Mouse (Mus musculus) heart, embryonic 12.5 days (tissue): ENCODE data around the gene Fus. TPM values are rescaled to one million over a fixed set of nuclear protein-coding genes. Genes with fewer than 3 reads are reported as not detected.
"Not testable (repeated sequence)": the region's sequence is repeated elsewhere in the genome, so short reads cannot be mapped to it uniquely, and the experiment has no call there.

Experiments
- ATAC-seq: fragments of 200-750 bp; cut with Nextera tagmentation; 2 replicates; pipeline ENCODE4 v1.8.0; 2017; ENCODE audit warnings: moderate TSS enrichment, moderate library complexity; ENCODE audit not compliant: insufficient number of reproducible peaks, low FRiP score
- H3K27ac ChIP-seq: fragments of 300-500 bp; sonication (generic); 2 replicates; pipeline ENCODE4 v1.5.1; 2016; ENCODE audit warnings: mild to moderate bottlenecking, moderate library complexity; ENCODE audit not compliant: poor library complexity, severe bottlenecking
- H3K27me3 ChIP-seq: fragments of 300-500 bp; sonication (generic); replicated peaks from 2 replicates; pipeline ENCODE4 v1.6.1; 2016; ENCODE audit warnings: mild to moderate bottlenecking, moderate library complexity
- H3K36me3 ChIP-seq: fragments of 300-500 bp; sonication (generic); 2 replicates; pipeline ENCODE4 v1.6.1; 2016; ENCODE audit warnings: mild to moderate bottlenecking, moderate library complexity
- H3K4me1 ChIP-seq: fragments of 300-500 bp; sonication (generic); replicated peaks from 2 replicates; pipeline ENCODE4 v1.6.1; 2016; ENCODE audit warnings: mild to moderate bottlenecking
- H3K4me2 ChIP-seq: fragments of 300-500 bp; sonication (generic); 2 replicates; pipeline ENCODE4 v1.6.1; 2016; ENCODE audit warnings: mild to moderate bottlenecking, moderate library complexity
- H3K4me3 ChIP-seq: fragments of 300-500 bp; sonication (generic); 2 replicates; pipeline ENCODE4 v1.5.1; 2016; ENCODE audit warnings: mild to moderate bottlenecking
- H3K9ac ChIP-seq: fragments of 300-500 bp; sonication (generic); 2 replicates; pipeline ENCODE4 v1.6.1; 2016; ENCODE audit warnings: mild to moderate bottlenecking, moderate library complexity
- H3K9me3 ChIP-seq: fragments of 300-500 bp; sonication (generic); replicated peaks from 2 replicates; pipeline ENCODE4 v1.6.1; 2016; ENCODE audit warnings: mild to moderate bottlenecking, moderate library complexity
- WGBS: fragments of 180-500 bp; shearing (Covaris S2); methylation state at CpG from one replicate; pipeline ENCODE4 v1.1.7; 2016; 5-methylcytosine and 5-hydroxymethylcytosine counted together
- polyA plus RNA-seq: library from polyadenylated mRNA; unstranded; fragments of >200 nt; fragmentation: Nextera tagmentation; extraction: Ambion mirVana; gene quantifications from 2 replicates; pipeline ENCODE4 v1.2.1, GENCODE M21; 2016

Gene Fus
- polyA plus RNA-seq, 1 experiment from 2014 or later: 335 TPM

DNA sequence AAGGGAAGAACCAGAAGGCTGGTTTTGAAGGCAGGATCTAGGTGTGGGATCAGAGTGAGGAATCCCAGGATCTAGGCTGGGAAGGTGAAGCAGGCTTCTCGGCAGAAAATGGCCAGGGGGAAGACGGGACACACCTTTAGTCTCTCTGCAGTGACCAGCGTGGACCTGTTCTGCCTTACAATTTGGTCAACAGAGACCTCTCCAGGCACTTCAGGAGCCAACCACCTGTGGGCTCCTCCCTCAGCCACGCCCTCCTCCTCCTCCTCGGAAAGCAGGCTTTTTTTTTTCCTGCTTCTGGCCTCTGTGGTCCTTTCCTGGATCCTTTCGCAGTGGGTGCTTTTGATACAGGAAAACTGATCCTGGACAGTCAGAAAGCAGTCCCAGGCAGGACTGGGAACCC, 37.3 kb upstream of the Fus start, which contains the start of gene Prss8:
Gene Prss8, minus strand, starts transcription at position 182 of the 400 bp plus-strand sequence.
- peaks cover 23% of the 10 kb centered on the region for H3K27me3 ChIP-seq
- no peak within 1 kb of the TSS for H3K27ac ChIP-seq
- H3K4me1 ChIP-seq: peaks cover 33% of the 10 kb centered on the region
- no peak for ATAC-seq
- H3K9ac ChIP-seq: peak within 1 kb of the TSS; percentile 22
- peak within 1 kb of the TSS; percentile 58 for H3K4me2 ChIP-seq
- WGBS: 11% methylated on average over 6 of the region's 6 CpGs
- H3K4me3 ChIP-seq: peak within 1 kb of the TSS; percentile 29
- no peaks in the 10 kb centered on the region for H3K9me3 ChIP-seq
- H3K36me3 ChIP-seq: peaks cover 11% of the 10 kb centered on the region

DNA sequence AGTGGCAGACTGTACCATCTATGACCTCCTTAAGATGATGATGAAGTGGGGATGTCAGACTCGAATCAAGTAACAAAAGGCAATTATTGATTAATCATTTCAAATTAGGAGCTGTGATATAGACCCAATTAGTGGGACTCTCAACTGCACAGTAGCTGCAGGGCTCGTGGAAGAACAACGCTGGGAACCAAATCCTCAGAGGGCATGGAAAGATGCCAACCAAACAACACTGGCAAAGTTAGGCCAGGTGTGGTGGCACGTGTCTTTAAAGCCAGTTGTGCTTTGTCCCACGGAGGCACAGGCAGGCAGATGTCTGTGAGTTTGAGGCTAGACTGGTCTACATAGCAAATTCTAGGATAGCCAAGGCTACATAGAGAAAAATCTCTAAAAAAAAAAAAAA, 36.6 kb upstream of the Fus start:
- Histone ChIP-seq H3K27ac (no peak overlapping the region), H3K4me2 (no peak overlapping the region), H3K4me3 (no peak overlapping the region), H3K27me3 (peaks cover 23% of the 10 kb centered on the region), H3K9me3 (no peaks in the 10 kb centered on the region), H3K4me1 (peaks cover 34% of the 10 kb centered on the region), H3K36me3 (peaks cover 3% of the 10 kb centered on the region; the same call in 1 of the 2 replicates), H3K9ac (no peak overlapping the region)
- ATAC-seq: no peak
- 82% methylated on average over 5 of the region's 5 CpGs for WGBS

DNA sequence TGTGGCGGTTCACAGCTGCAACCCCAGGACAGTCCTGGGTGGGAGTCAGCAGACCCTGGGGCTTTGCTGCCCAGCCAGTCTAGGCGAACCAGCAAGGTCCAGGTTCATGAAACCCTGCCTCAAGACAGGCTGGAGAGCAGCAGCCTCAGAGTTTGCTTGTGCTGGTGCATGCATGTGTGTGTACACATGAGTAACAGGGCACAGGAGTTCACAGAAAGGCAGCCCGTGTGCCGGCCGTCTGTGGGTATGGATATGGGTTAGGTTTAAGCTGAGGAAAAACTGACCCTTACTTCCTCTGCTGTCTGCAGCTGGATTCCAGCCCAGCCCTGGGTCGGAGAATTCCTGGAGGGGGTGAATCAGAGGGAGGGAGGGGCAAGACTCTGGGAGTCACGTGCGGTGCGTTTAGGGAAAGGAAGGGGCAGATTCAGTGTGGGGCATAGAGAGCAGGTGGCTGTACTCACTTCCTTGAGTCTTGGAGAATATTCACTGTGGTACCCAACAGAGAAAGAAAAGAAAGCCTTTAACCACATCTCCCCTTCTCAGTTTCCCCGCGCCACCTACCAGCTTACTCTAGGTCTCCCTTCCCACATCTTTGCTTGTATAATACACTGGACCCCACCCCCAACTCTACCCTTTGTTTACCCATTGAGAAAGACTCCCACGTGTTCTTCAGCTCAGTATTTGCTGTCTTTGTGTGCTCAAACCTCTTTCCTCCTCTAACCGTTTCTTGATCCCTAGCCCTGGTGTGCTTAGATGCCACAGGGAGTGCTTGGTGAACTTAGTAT, 35.7 kb upstream of the Fus start:
- no peaks in the 10 kb centered on the region for H3K36me3 ChIP-seq
- WGBS: 43% methylated on average over 13 of the region's 13 CpGs
- peak overlapping the region; percentile 55; the same call in 1 of the 2 replicates for H3K9ac ChIP-seq
- H3K4me2 ChIP-seq: peak overlapping the region; percentile 23; the same call in 1 of the 2 replicates
- no peak overlapping the region for H3K27ac ChIP-seq
- H3K4me1 ChIP-seq: peaks cover 40% of the 10 kb centered on the region
- no peaks in the 10 kb centered on the region for H3K9me3 ChIP-seq
- ATAC-seq: no peak
- H3K27me3 ChIP-seq: peaks cover 27% of the 10 kb centered on the region
- H3K4me3 ChIP-seq: no peak overlapping the region

- Histone ChIP-seq H3K9ac (no peak overlapping the region), H3K9me3 (no peaks in the 10 kb centered on the region), H3K27ac (no peak overlapping the region), H3K4me2 (no peak overlapping the region), H3K27me3 (peaks cover 28% of the 10 kb centered on the region), H3K4me3 (no peak overlapping the region), H3K36me3 (no peaks in the 10 kb centered on the region), H3K4me1 (peaks cover 41% of the 10 kb centered on the region)
- 26% methylated on average over 13 of the region's 13 CpGs for WGBS
- ATAC-seq: no peak
Observed at GRCm38 (mm10) chr7:127932273-127933031, 34.8 kb upstream of the Fus start.

- Histone ChIP-seq H3K27me3 (peaks cover 13% of the 10 kb centered on the region), H3K4me1 (peaks cover 37% of the 10 kb centered on the region), H3K4me2 (no peak overlapping the region), H3K9me3 (no peaks in the 10 kb centered on the region), H3K36me3 (no peaks in the 10 kb centered on the region), H3K9ac (no peak overlapping the region), H3K4me3 (no peak overlapping the region), H3K27ac (no peak overlapping the region)
- no peak for ATAC-seq
- WGBS: 84% methylated on average over 5 of the region's 5 CpGs
Observed at GRCm38 (mm10) chr7:127934075-127934474, 33.2 kb upstream of the Fus start.

- peak overlapping the region; percentile 88 for H3K4me3 ChIP-seq
- H3K4me1 ChIP-seq: peaks cover 26% of the 10 kb centered on the region
- peak; percentile 93 for ATAC-seq
- H3K36me3 ChIP-seq: no peaks in the 10 kb centered on the region
- 6% methylated on average over 32 of the region's 32 CpGs for WGBS
- H3K27me3 ChIP-seq: peaks cover 8% of the 10 kb centered on the region; the same call in 1 of the 2 replicates
- H3K9ac ChIP-seq: peak overlapping the region; percentile 86
- peak overlapping the region; percentile 96 for H3K4me2 ChIP-seq
- no peaks in the 10 kb centered on the region for H3K9me3 ChIP-seq
- peak overlapping the region; percentile 61 for H3K27ac ChIP-seq
Observed at GRCm38 (mm10) chr7:127935028-127935722, 32.1 kb upstream of the Fus start.

- WGBS: under 1% methylated on average over 38 of the region's 38 CpGs
- ATAC-seq: peak; percentile 30
- peak overlapping the region; percentile 96 for H3K4me2 ChIP-seq
Observed at GRCm38 (mm10) chr7:127935748-127936159, 31.5 kb upstream of the Fus start.

GRCm38 (mm10) chr7:127936216-127936884, 30.9 kb upstream of the Fus start:
- peaks cover 22% of the 10 kb centered on the region for H3K4me1 ChIP-seq
- ATAC-seq: no peak
- H3K9ac ChIP-seq: peak overlapping the region; percentile 86
- WGBS: 50% methylated on average over 18 of the region's 18 CpGs
- H3K36me3 ChIP-seq: no peaks in the 10 kb centered on the region
- H3K9me3 ChIP-seq: no peaks in the 10 kb centered on the region
- 0 out of 2 replicates have a peak, but pooled peaks cover 5% of the 10 kb centered on the region for H3K27me3 ChIP-seq
- peak overlapping the region; percentile 96 for H3K4me2 ChIP-seq
- peak overlapping the region; percentile 20; the same call in 1 of the 2 replicates for H3K27ac ChIP-seq
- H3K4me3 ChIP-seq: peak overlapping the region; percentile 88

More at GRCm38 (mm10) chr7:127935748-127936159, 31.5 kb upstream of the Fus start:
- peak overlapping the region; percentile 20; the same call in 1 of the 2 replicates for H3K27ac ChIP-seq
- H3K9ac ChIP-seq: peak overlapping the region; percentile 86
- H3K36me3 ChIP-seq: no peaks in the 10 kb centered on the region
- H3K4me1 ChIP-seq: peaks cover 25% of the 10 kb centered on the region
- H3K4me3 ChIP-seq: peak overlapping the region; percentile 88
- H3K9me3 ChIP-seq: no peaks in the 10 kb centered on the region
- 0 out of 2 replicates have a peak, but pooled peaks cover 5% of the 10 kb centered on the region for H3K27me3 ChIP-seq

DNA sequence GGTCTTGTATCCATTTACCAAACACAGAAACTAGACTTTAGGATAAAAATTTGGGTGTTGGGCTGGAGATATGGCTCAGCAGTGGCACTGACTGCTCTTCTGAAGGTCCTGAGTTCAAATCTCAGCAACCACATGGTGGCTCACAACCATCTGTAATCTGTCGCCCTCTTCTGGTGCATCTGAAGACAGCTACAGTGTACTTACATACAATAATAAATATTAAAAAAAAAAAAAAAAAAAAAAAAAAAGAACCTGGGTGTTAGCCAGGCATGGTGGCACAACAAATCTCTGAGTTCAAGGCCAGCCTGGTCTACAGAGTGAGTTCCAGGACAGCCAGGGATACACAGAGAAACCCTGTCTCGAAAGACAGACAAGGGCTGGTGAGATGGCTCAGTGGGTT, 25.2 kb upstream of the Fus start:
- H3K4me1 ChIP-seq, ATAC-seq, H3K9me3 ChIP-seq, H3K4me3 ChIP-seq, H3K36me3 ChIP-seq, H3K4me2 ChIP-seq, H3K9ac ChIP-seq, H3K27ac ChIP-seq: not testable (repeated sequence)
- peaks cover 40% of the 10 kb centered on the region for H3K27me3 ChIP-seq
- 51% methylated on average over 2 of the region's 2 CpGs for WGBS

DNA sequence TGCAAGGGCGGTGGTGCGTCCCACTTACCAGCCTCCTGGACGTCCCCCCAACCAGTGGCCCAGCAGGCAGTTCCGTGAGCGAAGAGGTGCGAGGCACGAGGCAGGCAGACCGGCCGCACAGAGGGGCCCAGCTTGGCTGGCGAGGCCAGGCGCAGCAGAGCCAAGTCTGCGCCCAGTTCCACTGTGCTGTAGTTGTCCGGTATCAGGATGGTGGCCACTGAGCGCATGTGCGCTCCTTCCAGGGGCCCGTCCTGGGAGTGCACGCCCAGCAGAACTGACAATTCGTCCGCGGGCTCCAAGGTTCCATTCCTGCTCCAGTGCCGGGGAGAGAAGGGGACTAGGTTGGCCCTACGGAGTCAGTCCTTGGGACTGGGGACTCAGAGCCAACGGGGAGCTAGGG, 22.6 kb upstream of the Fus start:
- Histone ChIP-seq H3K27ac (no peak overlapping the region), H3K9ac (peak overlapping the region; percentile 34; the same call in 1 of the 2 replicates)
- WGBS: 8% methylated on average over 23 of the region's 23 CpGs

More for the DNA sequence above, 22.6 kb upstream of the Fus start:
- H3K4me2 ChIP-seq: peak overlapping the region; percentile 56
- H3K36me3 ChIP-seq: no peaks in the 10 kb centered on the region
- H3K27me3 ChIP-seq: peaks cover 42% of the 10 kb centered on the region
- H3K4me1 ChIP-seq: peaks cover 8% of the 10 kb centered on the region; the same call in 1 of the 2 replicates
- H3K9me3 ChIP-seq: no peaks in the 10 kb centered on the region
- ATAC-seq: no peak; the same call in 1 of the 2 replicates
- H3K4me3 ChIP-seq: peak overlapping the region; percentile 6
